Mouse (Mus musculus) frontal cortex, adult (tissue): Measurements from ENCODE around the gene Fzd1.
A peak's percentile ranks its signal among the peaks of the same experiment; 100 is the strongest.

Experiments used
- ATAC-seq: cut with Nextera tagmentation; 2 replicates; pipeline ENCODE4 v1.9.2; 2017; ENCODE audit warnings: mild to moderate bottlenecking, moderate library complexity, mixed read lengths; ENCODE audit not compliant: low TSS enrichment

Fzd1 gene

GRCm38 (mm10) chr5:4757902-4758301, at the start of gene Fzd1:
Gene Fzd1, minus strand, starts transcription at chr5:4758035.
- ATAC-seq = peak; percentile 92

- no peak for ATAC-seq
Observed at GRCm38 (mm10) chr5:4805228-4805627, 47.4 kb upstream of the Fzd1 start.

GRCm38 (mm10) chr5:4803708-4804107, 45.9 kb upstream of the Fzd1 start:
- ATAC-seq = peak; percentile 58

DNA sequence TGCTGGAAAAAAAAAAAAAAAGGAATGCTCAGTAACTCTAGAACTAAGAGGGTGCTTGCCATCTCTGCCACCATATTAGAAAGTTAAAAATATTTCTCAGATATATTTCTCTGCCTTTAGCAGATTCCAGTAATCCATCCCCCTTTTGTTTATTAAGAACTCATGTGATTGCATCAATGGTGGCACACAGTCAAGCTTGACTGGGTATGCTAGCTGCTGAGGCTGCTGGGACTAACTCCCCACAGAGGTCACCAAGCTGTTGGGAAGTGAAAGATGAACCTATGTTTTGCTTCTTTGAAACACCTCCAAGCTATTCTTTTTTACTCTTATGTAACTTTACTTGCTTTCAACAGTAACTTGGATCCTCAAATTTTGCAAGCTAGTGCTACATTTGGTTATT, 44.1 kb upstream of the Fzd1 start:
- no peak for ATAC-seq

DNA sequence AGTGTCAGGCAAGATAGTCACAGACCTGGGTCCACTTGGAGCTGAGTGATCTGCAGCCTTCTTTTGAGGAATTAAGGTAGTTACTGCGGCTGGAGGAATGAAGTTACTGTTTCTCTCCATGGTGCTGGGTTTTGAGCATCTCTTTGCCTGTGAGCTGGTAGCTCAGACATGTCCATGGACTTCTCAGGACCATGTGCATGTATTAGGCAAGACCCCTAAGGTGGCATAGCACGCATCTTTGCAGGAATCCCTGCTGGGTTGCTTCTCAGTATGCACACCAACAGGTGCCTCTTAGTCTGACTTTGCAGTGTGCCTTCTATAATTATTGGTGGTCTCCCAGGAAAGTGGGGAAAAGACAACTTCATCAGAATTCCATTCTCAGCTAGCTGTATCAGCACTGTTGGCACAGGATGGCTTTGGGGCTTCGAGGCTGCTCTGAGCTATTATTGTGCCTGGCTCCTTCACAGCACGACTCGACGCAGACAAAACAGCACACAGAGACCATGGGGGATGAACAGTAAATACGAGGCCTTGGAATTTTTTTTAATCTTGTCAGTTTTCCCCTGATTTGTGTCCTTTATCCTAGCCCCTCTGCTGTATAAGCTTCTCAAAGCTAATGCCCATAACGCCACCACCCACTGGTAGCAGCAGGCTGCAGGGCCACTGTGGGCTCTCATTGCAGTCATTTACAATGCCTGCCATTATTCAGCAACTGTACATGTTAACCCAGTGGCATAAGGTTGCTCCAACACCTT, 43.4 kb upstream of the Fzd1 start:
- no peak for ATAC-seq

GRCm38 (mm10) chr5:4791219-4791618, 33.4 kb upstream of the Fzd1 start:
- no peak for ATAC-seq

DNA sequence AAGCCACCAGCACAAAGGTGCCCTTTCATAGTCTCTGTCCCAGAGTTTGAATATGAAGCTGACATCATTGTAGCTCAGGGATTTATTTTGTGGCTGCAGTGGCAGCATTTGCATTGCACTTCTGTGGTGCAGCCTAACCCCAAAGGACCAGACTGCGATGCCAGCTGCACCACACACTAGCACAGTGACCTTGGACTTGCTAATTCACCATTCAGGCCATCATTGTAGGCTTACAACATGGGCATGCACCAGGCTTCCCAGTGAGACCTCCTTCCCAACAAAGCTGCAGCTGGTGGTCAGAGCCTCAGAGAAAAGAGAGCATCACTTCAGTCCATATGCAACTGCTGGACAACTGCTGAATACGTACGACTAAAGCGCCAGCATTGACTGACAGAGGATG, 32.4 kb upstream of the Fzd1 start:
- ATAC-seq = no peak

DNA sequence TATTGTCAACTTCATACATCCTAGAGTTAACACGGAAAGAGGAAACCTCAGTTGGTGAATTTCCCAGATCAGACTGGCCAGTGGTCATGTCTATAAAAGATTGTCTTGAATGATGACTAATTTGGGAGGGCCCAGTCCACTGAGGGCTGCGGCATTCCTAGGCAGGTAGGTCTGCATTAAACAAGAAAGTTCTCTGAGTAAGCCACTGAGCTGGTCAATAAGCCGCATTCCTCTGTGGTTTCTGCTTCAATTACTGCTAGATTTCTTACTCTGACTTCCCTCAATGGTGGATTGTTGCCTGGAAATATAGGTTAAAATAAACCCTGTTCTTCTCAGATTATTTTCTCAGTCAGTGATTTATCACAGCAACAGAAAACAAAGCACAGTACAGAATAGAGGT, 30.6 kb upstream of the Fzd1 start:
- no peak for ATAC-seq

- ATAC-seq = no peak
Observed at GRCm38 (mm10) chr5:4786816-4787215, 29.0 kb upstream of the Fzd1 start.

GRCm38 (mm10) chr5:4778274-4778673, 20.4 kb upstream of the Fzd1 start:
- no peak for ATAC-seq

- no peak for ATAC-seq
Observed at GRCm38 (mm10) chr5:4776495-4776894, 18.7 kb upstream of the Fzd1 start.

- ATAC-seq = peak; percentile 57
Observed at GRCm38 (mm10) chr5:4773090-4773772, 15.4 kb upstream of the Fzd1 start.

DNA sequence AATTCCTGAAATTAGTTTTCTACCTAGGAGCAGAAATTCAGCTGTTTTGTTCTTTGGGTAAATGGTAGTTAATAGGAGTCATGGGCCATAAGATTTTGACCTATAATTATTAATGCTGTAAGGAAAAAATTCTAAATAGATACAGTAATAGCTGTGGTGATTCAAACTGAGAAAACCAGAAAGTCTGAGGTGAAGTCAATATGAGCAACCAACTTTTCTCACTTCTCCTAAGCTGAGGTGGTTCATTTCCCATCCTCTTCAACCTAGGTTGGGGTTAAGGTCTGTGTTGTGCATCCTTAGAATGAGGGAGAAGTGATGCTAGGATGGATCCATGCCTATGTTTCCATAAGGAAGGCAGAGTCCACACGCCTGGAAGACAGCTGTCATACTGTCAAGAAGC, 12.8 kb upstream of the Fzd1 start:
- no peak for ATAC-seq

DNA sequence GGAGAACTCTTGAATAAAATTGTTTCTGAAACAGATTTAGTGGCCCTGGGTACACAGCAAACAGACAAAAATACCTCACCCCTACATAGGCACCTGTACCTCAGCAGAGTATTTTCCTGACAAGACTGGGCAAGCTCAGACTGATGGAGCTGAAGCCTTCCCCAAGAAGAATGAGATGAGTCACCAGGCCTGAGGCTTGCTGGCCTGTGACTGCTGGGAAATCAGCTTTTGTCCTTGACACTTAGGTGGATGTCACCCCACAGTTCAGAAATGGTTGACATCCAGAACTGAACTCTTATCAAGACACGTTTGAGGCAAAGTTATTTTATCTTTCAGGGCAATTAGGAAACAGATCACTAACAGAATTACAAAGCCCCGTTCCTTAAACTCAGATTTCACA, 10.1 kb upstream of the Fzd1 start:
- ATAC-seq = no peak

GRCm38 (mm10) chr5:4766719-4767118, 8.9 kb upstream of the Fzd1 start:
- no peak for ATAC-seq

DNA sequence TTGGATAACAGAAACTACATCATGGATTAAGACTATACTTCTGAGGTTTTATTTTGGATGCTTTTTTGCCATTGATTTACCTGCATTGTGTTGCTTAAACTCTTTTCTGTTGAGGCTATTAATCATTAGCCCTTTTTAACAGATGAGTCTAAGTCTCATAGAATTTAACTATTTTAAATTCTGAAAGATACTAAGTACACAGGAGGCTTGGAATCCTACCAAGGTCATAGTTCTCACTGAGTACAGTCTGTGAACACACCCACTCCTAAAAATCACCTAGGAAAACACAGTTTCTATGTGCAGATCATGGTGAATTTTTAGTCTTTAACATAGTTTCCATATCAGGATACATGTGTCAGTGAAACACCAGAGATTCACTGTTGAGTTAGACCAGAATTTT, 4.1 kb upstream of the Fzd1 start:
- ATAC-seq = no peak

- no peak for ATAC-seq
Observed at GRCm38 (mm10) chr5:4758331-4759080, 671 bp upstream of the Fzd1 start.

DNA sequence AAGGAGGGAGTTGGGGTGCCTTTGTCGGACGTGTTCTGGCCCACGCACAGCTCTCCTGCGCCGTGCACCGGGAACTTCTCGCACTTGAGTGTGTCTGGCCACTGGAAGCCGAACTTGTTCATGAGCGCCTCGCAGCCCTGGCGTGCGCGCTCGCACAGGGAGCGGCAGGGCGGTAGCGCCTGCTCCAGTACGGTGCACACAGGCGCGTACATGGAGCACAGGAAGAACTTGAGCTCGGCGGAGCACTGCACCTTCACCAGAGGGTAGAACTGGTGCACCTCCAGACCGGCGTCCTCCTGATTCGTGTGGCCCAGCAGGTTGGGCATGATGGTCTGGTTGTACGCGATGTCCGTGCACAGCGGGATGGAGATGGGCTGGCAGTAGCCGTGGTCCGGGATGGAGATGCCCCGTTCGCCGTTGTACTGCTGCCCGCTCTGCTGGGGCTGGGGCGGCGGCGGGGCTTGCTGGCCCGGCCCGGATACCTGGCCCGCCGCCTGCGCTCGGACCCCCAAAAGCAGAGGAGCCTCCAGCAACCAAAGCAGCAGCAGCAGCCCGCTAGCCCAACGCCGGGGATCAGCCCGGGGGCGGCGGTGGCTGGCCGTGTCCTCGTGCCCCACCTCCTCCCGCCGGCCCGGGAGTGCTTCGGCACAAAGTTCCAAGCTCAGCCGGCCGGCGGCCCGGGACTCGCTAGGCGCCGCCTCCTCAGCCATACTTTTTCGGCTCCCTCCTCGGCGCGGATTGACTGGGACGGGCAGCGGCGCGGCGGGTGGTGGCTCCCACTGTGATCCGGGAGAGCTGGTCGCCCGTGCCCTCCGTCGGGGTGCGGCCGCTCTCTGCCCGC, 744 bp downstream of the Fzd1 start:
- ATAC-seq = peak; percentile 64

GRCm38 (mm10) chr5:4756001-4756681, 1.7 kb downstream of the Fzd1 start:
- no peak for ATAC-seq

- no peak for ATAC-seq
Observed at GRCm38 (mm10) chr5:4755326-4755725, 2.5 kb downstream of the Fzd1 start.

DNA sequence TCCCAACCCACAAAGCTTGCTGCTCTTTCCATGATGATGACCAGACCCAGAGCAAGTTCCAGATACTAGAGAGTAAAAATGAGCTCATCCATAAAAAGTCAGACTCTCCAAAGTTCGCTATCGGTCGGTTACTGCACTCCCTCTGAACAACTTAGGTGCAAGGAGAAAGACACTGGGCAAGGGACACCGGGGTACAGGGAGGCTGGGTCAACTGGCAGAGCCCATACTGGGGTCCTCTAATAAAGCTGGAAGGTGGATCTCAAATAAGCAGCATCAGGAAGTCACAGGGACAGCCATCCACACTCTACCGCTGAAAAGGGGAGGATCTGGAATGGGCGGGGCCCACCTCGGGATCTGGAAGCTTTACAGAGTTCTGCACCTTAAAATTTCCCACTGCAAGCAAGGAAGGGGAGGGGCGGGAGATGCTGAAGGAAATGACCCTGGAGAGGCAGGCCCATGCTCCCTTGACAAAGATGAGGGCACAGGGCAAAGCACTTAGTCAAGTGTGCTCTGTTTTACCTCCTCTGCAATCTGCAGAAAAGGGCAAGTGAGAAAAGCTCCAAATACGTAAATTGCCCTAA, 3.0 kb downstream of the Fzd1 start:
- no peak for ATAC-seq
